Mouse (Mus musculus): ENCODE data around the gene Gfi1b. TPM values are rescaled to one million over a fixed set of nuclear protein-coding genes. Genes with fewer than 3 reads are reported as not detected.

Gfi1b gene
- polyA plus RNA-seq (2014; fragmentation: Illumina TruSeq; extraction: RNeasy Lipid Tissue Mini Kit (QIAGEN cat#74804); ENCODE audit: low read depth, low replicate concordance): not detected

DNA sequence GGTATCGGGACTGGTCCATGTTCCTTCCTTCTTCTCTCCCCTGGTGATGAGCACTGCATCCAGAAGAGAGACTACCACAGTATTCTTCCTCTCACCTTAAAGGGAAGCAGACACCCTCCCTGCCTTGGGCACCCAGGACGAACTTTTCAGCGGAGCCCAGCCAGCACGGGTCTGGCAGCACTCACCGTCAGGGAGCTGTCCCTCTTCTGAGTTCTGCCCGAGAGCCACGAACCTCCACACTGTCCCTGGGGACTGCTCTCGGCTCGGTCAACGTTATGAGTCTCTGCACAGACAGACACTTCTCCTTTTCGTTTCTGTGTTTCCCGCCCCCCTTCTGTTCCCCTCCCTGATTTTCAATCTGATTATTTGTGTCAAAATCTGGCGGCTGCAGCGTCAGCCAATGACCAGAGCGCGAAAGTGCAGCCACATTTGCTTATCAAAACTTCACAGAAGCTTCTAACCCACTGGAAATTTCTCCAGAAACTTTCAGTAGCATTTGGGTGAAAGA is at the start of gene Gfi1b:
TSS of gene Gfi1b (minus strand) at position 319 of the 508 bp plus-strand sequence.

GRCm38 (mm10) chr2:28640461-28641424 is 19.0 kb upstream of the Gfi1b start, which contains the start of gene Tsc1:
Gene Tsc1, plus strand, starts transcription at chr2:28641228.

DNA sequence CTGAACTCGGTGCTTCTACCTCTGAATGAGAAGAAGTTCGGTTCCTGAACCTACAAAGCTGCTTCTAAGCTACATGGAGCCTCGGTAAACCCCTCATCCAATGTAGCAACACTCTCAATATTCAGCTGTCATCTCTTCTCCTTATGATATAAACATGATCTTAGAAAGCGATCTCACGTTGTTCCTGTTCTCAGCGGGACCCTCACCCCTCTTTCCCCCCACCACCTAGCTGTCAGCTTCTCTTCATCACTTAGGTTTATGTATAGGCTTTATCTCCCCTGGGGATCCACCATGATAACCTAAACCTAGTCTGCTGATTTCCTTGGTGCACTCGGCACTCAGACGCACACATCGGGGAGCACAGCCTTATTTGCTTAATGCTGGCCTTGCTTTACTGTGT is 38.1 kb downstream of the Gfi1b start, which contains the start of gene Gtf3c5:
TSS of gene Gtf3c5 (minus strand) at position 101 of the 400 bp plus-strand sequence.

GRCm38 (mm10) chr2:28563303-28563702 is 58.5 kb downstream of the Gfi1b start, which contains the start of gene Cel:
Gene Cel, minus strand, starts transcription at chr2:28563403.

Other genes starting within 250 kb of the Gfi1b start
- gene Ppp1r26, start 175.2 kb downstream of the Gfi1b start, polyA plus RNA-seq (2014; fragmentation: Illumina TruSeq; extraction: RNeasy Lipid Tissue Mini Kit (QIAGEN cat#74804); ENCODE audit: low read depth, low replicate concordance): not detected
- not detected for gene 1700007K13Rik, start 155.7 kb downstream of the Gfi1b start, polyA plus RNA-seq (2014; fragmentation: Illumina TruSeq; extraction: RNeasy Lipid Tissue Mini Kit (QIAGEN cat#74804); ENCODE audit: low read depth, low replicate concordance)
- gene Mrps2, start 153.9 kb downstream of the Gfi1b start, polyA plus RNA-seq (2014; fragmentation: Illumina TruSeq; extraction: RNeasy Lipid Tissue Mini Kit (QIAGEN cat#74804); ENCODE audit: low read depth, low replicate concordance): 51.8 TPM
- not detected for gene Gbgt1, start 125.1 kb downstream of the Gfi1b start, polyA plus RNA-seq (2014; fragmentation: Illumina TruSeq; extraction: RNeasy Lipid Tissue Mini Kit (QIAGEN cat#74804); ENCODE audit: low read depth, low replicate concordance)
- gene Gm10134, start 115.9 kb downstream of the Gfi1b start, polyA plus RNA-seq (2014; fragmentation: Illumina TruSeq; extraction: RNeasy Lipid Tissue Mini Kit (QIAGEN cat#74804); ENCODE audit: low read depth, low replicate concordance): not detected
- gene Ralgds, start 108.9 kb downstream of the Gfi1b start, polyA plus RNA-seq (2014; fragmentation: Illumina TruSeq; extraction: RNeasy Lipid Tissue Mini Kit (QIAGEN cat#74804); ENCODE audit: low read depth, low replicate concordance): 0.61 TPM
- gene Cel, start 58.6 kb downstream of the Gfi1b start, polyA plus RNA-seq (2014; fragmentation: Illumina TruSeq; extraction: RNeasy Lipid Tissue Mini Kit (QIAGEN cat#74804); ENCODE audit: low read depth, low replicate concordance): not detected
- 1.2 TPM for gene Gtf3c5, start 38.2 kb downstream of the Gfi1b start, polyA plus RNA-seq (2014; fragmentation: Illumina TruSeq; extraction: RNeasy Lipid Tissue Mini Kit (QIAGEN cat#74804); ENCODE audit: low read depth, low replicate concordance)
- gene Tsc1, start 19.2 kb upstream of the Gfi1b start, polyA plus RNA-seq (2014; fragmentation: Illumina TruSeq; extraction: RNeasy Lipid Tissue Mini Kit (QIAGEN cat#74804); ENCODE audit: low read depth, low replicate concordance): 6.1 TPM
- not detected for gene Spaca9, start 77.7 kb upstream of the Gfi1b start, polyA plus RNA-seq (2014; fragmentation: Illumina TruSeq; extraction: RNeasy Lipid Tissue Mini Kit (QIAGEN cat#74804); ENCODE audit: low read depth, low replicate concordance)
- not detected for gene Ak8, start 78.2 kb upstream of the Gfi1b start, polyA plus RNA-seq (2014; fragmentation: Illumina TruSeq; extraction: RNeasy Lipid Tissue Mini Kit (QIAGEN cat#74804); ENCODE audit: low read depth, low replicate concordance)
- 8.1 TPM for gene Gtf3c4, start 218.4 kb upstream of the Gfi1b start, polyA plus RNA-seq (2014; fragmentation: Illumina TruSeq; extraction: RNeasy Lipid Tissue Mini Kit (QIAGEN cat#74804); ENCODE audit: low read depth, low replicate concordance)
- 3.6 TPM for gene Ddx31, start 218.4 kb upstream of the Gfi1b start, polyA plus RNA-seq (2014; fragmentation: Illumina TruSeq; extraction: RNeasy Lipid Tissue Mini Kit (QIAGEN cat#74804); ENCODE audit: low read depth, low replicate concordance)